Mouse (Mus musculus): ENCODE data around the gene Atxn7l1.
A peak's percentile ranks its signal among the peaks of the same experiment; 100 is the strongest.

Gene Atxn7l1

DNA sequence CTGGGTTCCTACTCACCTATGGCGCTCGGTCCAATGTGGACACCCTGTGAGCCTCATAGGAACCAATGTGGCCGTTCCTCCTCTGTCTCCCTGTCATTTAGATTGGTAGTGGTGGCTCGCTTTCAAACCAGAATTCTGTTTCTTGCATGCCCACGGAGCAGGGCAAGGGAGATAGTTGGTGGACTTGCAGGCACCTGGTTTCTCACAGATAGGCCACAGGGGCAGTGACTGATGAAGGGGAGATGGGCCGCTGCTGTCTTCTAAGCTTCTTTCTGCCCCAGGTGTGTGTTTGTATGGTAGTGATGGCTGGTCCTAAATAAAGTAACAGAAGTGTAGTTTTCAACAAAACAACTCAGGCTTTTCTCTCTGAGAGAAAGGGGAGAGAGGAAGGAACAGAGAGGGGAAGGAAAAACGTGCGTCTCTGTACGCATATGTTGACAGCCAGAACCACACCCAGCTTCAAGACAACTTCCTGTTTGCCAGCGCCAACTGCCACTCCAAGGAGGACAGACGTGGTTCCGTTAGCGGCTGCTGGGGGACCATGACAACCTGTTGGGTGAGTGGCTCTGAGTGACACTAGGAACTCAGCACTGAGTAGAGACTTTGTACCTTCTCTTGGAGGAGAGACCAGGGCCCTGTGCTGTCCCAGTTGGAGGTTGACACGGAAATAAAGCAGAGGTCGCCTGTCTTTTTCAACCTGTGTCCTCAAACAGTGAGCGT, 167.6 kb downstream of the Atxn7l1 start:
- peak; percentile 64 to 77 for DNase-seq (ENCODE audit: low read depth in 1 of 2, low spot score in 2 of 2)

DNA sequence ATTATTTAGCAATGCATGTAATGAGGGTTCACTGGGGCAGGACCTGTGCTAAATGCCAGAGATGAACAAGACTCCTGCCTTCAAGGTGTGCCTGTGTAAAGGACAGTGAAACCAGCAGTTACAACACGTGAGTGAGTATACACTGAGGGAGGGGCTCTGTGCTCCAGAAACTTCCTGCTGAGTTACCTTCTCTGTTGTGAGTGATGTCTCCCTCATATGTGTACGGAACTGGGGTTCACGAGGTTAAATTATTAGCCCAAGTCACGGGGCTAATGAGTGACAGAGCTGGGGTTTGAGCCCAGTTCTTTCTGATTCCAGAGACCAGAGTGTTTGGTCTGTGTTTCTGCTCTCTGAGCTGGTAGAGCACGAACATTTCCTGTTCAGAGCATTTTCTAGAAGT, 168.3 kb downstream of the Atxn7l1 start:
- DNase-seq (ENCODE audit: low read depth in 1 of 2, low spot score in 2 of 2) = no peak

DNA sequence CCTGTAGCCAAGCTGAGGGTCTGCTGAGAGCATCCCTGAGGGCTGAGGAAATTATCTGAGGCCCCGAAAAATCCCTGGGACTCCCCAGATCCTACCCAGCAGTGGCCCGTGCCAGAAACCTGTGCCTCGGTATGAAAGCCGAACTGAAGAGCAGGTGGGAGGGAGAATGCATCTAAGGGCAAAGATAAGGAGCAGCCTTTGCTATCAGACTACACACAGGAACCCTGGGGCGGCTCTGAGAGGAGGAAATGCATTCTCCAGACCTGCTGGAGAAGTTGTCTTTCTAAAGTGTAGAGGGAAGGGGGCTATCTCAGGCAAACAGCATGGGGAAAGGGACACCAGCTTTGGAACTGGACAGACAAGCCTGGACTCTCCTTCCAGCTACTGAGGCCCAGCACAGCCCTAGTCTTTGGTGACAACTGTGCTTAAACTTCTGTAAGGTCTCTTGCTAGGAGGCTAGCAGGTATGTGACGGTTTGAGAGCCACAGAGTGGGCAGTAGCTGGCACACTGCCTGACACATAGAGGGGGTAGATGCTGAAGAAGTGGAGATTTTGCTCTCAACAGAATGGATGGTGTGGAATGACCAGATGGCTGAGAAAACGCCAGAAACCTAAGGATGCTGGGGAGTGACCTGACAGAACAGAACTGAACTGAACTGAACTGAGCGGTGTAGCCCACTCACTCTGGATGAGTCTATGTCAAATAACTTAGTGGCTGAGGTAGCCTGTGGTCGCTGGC, 170.5 kb downstream of the Atxn7l1 start:
- no peak for DNase-seq (ENCODE audit: low read depth in 1 of 2, low spot score in 2 of 2)

DNA sequence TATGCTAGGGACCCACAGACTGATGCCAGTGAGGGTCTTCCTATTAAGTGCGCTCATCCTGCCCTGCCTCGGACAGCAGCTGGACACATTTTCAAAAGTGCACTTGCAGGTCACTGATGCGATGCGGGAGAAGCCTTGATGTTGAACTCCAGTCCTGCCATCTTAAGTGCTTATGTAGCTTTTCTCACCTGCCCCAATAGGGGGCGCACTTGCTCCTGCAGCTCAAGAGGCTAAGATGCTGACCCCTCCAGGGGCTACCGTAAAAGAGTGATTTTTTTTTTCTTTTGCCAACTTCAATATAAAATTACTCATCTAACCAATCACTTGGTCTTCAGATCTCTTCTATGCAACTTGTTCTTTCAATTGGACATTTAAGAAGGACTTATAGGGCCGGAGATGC, 175.1 kb downstream of the Atxn7l1 start:
- no peak for DNase-seq (ENCODE audit: low read depth in 1 of 2, low spot score in 2 of 2)

DNA sequence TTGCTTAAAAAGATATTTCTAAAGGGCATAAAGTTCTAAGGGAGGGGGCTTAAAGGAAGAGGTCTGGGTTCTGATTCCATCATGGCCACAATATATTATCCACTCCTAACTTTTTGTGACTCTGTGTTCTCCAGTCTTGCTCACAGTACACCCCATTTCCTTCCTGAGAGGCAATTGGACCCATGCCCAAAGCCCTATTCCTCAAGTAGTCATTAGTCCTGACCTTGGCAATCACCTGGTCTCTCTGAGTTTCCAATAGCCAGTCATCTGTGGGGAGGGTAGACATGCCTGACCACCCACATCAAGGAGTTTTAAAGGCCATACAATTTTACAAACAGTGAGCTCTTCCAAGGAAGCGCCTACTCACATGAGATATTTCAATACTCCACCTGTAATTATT, 176.3 kb downstream of the Atxn7l1 start:
- DNase-seq (ENCODE audit: low read depth in 1 of 2, low spot score in 2 of 2) = no peak

DNA sequence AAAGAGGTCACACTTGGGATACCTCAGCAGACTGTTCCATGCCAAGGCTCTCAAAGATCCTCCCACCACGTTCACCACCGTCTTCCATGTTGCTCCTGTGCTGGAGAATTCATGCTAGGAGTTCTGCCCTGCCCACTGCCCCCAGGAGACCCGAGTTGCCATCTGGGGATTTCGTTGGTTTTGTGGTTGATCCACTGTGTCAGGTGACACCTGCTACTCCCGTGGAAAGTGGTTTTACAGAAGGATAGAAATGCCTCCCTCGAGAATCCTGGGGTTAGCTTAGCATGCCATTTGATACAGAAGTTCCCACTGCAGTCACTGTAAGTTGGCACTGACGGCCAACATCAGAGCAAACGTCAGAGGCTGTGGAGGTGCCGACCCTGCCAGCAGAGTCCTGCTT, 177.9 kb downstream of the Atxn7l1 start:
- DNase-seq (ENCODE audit: low read depth in 1 of 2, low spot score in 2 of 2) = no peak

DNA sequence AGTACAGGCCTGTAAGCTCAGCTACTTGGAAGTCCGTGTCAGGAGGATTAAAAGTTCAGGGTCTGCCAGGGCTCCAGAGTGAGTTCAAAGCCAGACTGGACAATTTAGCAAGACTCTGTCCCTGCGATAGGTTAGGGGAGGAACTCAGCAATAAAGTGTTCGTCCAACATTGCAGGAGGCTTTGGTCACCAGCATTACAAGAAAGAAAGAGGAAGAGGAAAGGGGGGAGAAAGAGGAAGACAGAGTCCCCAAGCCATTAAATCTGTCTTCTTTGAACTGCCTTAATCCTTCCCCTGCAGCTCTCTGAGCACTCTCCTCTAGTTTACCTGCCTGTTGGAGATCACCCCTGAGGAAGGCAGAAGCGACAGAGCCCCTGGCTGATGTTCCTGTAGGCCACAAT, 184.6 kb downstream of the Atxn7l1 start:
- no peak for DNase-seq (ENCODE audit: low read depth in 1 of 2, low spot score in 2 of 2)

DNA sequence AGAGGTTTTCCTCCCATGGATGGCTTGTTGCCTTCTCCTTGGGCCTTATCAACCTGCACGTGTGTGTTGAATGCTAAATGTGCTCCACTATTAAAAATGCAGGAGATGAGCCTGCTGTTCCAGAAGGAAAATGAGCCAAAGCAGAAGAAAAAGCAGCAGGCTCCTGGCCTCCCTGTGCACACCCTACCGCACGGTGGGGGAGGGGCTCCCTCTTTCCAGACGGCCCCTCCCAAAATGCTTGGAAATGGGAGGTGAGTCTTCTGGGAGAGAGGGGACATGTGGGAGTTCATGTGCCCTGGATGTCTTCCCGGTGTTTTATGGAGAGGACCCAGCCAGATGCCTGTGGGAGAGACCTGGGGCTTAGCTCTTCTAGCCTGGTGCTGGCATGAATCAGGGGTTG, 185.3 kb downstream of the Atxn7l1 start:
- DNase-seq (ENCODE audit: low read depth in 1 of 2, low spot score in 2 of 2) = no peak

DNA sequence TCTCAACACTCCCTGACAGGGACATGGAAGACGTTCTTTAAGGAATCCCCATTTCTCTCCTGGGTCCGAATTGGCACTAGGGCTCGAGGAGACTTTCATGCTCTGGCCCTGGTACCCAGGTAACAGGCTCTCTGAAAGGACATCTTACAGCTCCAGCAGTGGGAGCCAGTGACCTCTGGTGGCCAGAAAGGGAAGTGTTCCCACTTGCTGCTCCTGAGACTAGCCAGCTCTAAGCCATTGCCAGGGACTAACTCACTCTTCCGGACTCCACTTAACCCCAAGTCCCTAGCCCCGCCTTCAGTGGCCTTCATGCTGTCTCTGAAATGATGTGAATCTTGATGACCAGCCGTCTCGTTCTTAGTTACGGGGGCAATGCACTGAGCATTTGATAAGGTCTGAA, 186.4 kb downstream of the Atxn7l1 start:
- DNase-seq (ENCODE audit: low read depth in 1 of 2, low spot score in 2 of 2) = peak in 1 of 2 experiments; percentile 56

DNA sequence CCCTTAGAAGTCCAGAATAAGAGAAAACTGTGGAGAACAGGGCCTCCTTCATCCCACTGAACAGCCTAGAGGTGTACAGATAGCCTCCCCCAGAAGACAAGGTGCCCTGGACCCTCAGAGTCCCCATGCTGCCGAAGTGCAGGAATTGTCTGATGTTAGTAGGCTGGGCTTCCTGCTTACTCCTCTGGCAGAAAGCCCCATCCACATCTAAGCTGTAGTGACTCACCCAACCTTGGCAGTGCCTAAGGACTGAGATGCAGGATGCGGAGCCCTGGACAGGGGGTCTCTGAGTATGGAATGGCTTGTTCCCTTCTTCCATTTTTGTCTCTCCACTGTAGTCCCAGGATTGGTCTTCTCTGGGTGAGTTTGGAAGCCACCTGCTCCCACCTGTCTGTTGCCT, 187.0 kb downstream of the Atxn7l1 start:
- DNase-seq (ENCODE audit: low read depth in 1 of 2, low spot score in 2 of 2) = no peak

DNA sequence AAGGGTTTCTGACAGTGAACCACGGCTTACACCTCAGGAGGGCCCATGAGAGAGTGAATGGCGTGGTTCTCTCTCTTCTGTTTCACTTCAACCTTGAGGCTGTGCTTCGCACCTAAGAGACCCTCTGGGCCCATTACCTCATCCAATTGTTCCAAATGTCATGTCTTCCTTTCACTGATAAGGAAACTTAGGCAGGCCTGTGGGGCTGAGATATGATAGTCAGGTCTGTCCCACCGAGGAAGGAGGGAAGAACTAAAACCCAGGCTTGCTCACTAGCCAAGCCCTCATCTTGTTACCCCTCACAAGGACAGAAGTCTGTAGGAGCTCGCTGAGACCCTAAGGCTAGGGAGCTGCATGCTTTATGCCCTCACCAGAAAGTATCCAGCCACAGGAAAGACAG, 187.5 kb downstream of the Atxn7l1 start:
- DNase-seq (ENCODE audit: low read depth in 1 of 2, low spot score in 2 of 2) = no peak

DNA sequence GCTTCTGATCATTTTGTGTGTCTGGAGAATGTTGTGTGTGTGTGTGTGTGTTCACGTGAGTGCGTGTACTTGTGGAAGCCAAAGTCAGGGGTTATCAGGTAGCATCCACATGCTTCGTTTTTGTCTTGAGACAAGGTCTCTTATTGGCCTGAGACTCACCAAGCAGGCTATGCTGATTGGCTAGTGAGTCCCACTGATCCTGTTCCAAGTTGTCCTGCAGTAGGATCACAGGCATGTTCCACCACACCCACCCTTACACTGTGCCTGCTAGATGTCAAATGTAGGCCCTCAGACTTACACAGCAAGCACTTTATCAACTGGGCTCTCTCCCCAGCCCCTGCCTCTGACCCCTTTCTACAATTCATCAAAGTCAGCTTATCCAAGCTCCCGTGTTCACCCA, 187.9 kb downstream of the Atxn7l1 start:
- no peak for DNase-seq (ENCODE audit: low read depth in 1 of 2, low spot score in 2 of 2)

DNA sequence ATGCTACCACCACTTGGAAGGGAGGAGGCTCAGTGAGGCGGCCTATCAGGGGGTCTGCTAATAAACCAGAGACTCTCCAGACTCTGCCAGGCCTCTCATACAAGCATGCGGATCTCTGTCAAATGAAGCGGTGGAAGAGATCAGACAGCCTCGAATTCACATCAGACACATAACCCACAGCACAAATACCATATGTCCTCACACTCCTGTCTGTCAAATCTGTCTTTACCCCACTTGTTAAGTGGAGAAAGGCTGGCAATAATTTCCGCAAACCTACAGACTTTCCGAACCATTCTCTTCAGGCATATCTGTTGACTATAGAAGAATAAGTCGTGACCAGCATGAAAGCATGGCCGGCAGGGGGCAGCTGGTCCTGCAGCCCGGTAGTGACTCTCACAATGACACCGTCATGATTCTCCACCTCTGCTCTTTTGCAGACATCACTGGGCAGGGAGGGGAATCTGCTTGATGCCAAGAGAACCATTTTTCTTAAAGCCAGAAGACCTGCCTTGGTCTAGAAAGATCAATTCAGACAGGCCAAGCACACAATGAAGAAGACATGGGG, 189.2 kb downstream of the Atxn7l1 start:
- DNase-seq (ENCODE audit: low read depth in 1 of 2, low spot score in 2 of 2) = no peak

DNA sequence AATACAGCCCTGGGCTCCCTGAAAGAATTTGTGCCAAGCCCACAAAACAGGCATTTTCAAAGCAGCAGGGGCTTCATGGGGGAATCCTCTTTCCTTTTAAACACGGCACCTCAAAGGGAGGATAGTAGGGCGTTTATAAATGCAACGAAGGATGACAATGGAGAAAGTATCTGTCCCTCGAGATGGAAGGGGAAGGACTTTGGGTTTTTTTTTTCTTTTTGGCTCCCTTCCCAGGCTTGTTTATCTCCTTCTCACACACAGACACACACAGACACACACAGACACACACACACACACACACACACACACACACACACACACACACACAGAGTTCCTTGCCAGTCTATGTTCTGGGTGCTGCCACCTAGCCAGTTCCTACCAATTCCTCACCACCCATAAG, 189.8 kb downstream of the Atxn7l1 start:
- no peak for DNase-seq (ENCODE audit: low read depth in 1 of 2, low spot score in 2 of 2)

DNA sequence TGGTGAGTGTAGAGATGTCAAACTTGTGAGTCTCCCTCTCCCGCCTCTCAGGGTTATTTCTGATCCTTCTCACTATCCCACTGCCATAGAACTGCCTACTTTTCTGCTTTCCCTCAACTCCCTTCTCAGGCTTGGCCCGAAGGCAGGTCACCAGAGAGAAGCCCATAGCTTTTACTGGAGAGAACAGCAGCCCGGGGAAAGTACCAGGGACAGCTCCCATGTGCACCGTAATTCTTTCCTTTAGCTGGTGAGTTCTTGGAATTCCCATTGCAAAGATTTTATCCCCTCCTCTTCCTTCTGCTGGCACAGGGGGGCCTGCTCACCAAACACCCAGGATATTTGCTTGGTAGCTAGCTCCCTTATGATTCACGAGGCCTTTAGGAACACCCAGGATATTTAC, 190.7 kb downstream of the Atxn7l1 start:
- DNase-seq (ENCODE audit: low read depth in 1 of 2, low spot score in 2 of 2) = no peak

DNA sequence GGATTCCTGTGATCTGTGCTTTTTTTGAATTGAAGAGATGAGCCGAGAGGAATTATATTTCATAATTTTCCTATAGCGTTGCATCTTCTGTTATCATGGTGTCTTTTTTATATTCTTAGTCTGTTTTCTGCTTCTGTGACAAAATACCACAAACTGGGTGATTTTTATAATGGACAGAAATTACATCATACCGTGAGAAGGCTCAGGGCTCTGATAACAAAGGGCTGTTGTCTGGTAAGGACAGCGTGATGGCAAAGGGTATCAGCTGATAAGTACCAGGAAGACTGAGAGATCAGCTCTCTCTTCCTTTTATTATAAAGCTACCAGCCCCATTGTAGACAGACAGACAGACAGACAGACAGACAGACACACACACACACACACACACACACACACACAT, 192.3 kb downstream of the Atxn7l1 start:
- DNase-seq (ENCODE audit: low read depth in 1 of 2, low spot score in 2 of 2) = no peak

DNA sequence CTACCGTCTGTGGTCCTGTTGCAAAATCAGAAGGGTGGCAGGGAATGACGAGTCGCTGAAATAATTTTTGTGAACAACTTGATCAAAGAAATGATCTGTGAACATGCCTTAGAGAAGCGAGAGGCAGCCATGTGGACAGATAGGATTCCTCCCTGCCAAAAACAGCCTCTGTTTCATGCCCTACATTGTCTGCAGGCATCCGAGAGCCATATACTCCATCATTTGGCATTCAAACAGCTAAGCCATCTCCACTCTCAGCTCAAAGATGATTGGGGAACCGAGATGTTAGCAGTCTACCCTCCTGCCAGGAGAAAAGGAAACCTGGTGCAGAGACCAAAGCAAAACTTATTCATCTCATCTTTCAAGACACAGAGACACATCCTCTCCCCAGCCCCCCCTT, 193.2 kb downstream of the Atxn7l1 start:
- no peak for DNase-seq (ENCODE audit: low read depth in 1 of 2, low spot score in 2 of 2)

DNA sequence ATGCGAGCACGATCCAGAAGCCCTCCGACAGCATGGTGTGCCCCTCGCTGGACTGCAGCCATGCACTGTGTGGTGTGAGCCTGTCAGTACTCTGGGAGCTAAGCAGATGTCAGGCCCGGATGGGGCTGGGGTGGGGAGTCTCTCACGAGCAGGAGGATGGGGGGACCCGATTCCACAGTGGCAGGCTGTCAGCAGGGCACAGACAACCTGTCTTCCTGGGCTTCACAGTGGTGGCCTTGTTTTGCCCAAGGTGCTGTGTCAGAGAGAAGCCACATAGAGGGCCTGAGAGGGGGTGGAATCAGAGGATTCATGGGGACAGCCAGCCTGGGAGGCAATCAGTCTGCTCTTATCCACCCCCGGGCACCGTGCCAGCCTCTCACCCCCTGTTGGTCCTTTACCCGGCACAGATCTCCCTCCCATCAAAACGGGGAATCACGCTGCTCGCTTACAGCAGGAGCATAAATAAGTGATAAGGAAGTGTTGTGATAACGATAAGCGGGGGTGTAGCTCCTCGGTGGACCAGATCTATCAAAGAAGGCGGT, 193.9 kb downstream of the Atxn7l1 start:
- no peak for DNase-seq (ENCODE audit: low read depth in 1 of 2, low spot score in 2 of 2)

DNA sequence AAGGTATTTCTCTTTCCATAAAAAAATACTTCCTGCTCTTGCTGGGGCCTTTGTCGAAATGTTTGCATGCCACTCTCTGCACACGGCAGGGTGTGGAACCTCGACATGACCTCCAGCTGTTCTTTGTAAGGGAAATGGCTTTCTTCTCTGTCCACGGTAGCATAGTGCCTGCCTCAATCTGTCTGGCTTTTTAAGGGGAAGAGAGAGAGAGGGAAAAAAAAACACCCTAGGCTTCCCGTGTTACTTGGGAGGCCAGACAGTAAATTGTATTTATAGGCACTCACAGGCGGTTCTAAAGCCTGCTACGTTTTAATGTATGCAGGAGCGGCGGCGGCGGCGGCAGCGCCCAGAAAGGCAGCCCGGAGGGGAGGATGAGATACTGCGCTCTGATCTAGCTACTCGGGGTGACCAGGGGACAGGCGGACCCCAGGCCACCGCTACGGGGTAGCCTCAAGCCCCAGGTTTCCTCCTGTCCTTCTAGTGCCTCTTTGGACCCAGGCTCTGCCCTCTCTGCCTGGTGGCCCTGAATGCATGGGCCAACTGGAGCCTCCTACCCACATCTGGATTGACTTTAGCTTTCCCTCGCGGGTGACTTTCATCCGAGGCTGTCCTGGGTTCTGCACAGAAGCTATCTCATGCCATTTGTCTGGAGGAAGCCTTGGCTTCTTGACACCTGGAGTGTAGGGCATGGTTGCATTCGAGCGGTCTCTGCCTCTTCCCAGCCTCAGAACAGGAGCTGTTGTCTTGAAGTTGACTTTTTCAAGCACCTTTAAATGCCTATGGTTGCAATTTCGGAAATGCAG, 197.7 kb downstream of the Atxn7l1 start:
- DNase-seq (ENCODE audit: low read depth in 1 of 2, low spot score in 2 of 2) = no peak

DNA sequence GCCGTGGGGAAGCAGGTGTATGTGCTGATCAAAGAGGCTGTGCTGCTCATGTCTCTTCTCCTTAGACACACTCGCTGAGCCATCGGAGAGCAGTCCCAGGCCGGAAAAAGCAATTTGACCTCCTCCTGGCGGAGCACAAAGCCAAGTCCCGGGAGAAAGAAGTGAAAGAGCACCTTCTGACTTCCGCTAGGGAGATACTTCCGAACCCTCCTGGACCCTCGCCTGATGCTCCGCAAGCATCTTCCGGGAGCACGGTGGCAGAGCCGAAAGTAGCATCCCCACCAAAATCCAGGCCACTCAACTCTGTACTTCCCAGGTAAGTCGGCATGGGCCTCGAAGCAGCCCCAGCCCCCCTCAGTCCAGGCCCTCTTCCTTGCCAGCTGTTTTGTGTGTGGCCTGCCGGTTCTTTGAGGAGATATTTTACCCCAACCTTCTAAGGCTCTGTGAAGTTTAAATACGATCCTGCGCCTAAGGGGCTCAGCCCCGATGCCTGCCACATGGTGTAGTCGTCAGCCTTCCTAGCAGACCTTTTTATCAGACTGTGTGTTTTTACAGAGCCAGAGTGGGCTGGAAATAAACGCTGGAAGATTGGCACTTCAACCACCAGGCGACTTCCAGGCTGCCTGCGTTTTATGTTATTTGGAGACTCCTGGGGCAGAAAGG, 198.4 kb downstream of the Atxn7l1 start:
- DNase-seq (ENCODE audit: low read depth in 1 of 2, low spot score in 2 of 2) = no peak

DNA sequence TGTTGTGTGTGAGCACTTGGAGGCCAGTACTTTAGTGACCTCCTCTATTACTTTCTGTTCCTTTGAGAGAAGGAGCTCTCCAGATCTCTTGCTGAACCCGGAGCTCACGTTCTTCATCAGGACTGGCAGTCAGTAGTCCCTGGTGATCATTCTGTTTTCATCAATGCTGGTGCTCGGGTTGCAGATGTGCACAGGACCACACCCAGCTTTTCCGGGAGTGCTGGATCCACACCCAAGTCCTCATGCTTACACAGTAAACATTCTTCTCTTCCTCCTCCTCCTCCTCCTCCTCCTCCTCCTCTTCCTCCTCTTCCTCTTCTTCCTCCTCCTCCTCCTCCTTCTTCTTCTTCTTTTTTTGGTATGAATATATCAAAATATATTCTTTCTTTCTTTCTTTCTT, 205.2 kb downstream of the Atxn7l1 start:
- no peak for DNase-seq (ENCODE audit: low read depth in 1 of 2, low spot score in 2 of 2)

All from monocyte, adult 2 months (primary cell).